Mouse (Mus musculus) bone marrow macrophage, adult 2 months (primary cell): ENCODE measurements around the gene Cox8b.

ENCODE experiments used
- CTCF ChIP-seq: IDR thresholded peaks from 2 replicates; pipeline ENCODE4 v1.5.1; 2012; ENCODE audit warnings: low read depth, mild to moderate bottlenecking, low read length, moderate library complexity
- POLR2A ChIP-seq: IDR thresholded peaks from 2 replicates; pipeline ENCODE4 v1.6.1; 2012; ENCODE audit warnings: mild to moderate bottlenecking, low read depth, low read length, borderline replicate concordance

- TF ChIP-seq POLR2A = no peak
- no peak for TF ChIP-seq CTCF
Observed at GRCm38 (mm10) chr7:140864761-140865160, 35.5 kb downstream of the Cox8b start.
